Mouse (Mus musculus) ovary, postnatal 36 days (tissue): ENCODE measurements around the gene Uck2.
A peak's percentile ranks its signal among the peaks of the same experiment; 100 is the strongest.

ENCODE experiments used
- DNase-seq: peaks from one replicate; pipeline ENCODE4 v3.0.0; 2022; ENCODE audit warnings: low spot score, mixed read lengths

The Uck2 gene

GRCm38 (mm10) chr1:167253579-167253978 lies 31.5 kb downstream of the Uck2 start:
- no peak for DNase-seq

GRCm38 (mm10) chr1:167249881-167250280 lies 35.2 kb downstream of the Uck2 start:
- no peak for DNase-seq

GRCm38 (mm10) chr1:167249252-167249651 lies 35.9 kb downstream of the Uck2 start:
- DNase-seq: peak; percentile 31

GRCm38 (mm10) chr1:167247886-167248285 lies 37.2 kb downstream of the Uck2 start:
- DNase-seq: no peak

GRCm38 (mm10) chr1:167246976-167247375 lies 38.1 kb downstream of the Uck2 start:
- peak; percentile 62 for DNase-seq

GRCm38 (mm10) chr1:167246275-167246674 lies 38.8 kb downstream of the Uck2 start:
- DNase-seq: no peak

GRCm38 (mm10) chr1:167245180-167245641 lies 39.9 kb downstream of the Uck2 start:
- DNase-seq: no peak

GRCm38 (mm10) chr1:167242191-167242681 lies 42.9 kb downstream of the Uck2 start:
- no peak for DNase-seq

GRCm38 (mm10) chr1:167241487-167241886 lies 43.6 kb downstream of the Uck2 start:
- no peak for DNase-seq

- no peak for DNase-seq
These were observed 44.8 kb downstream of the Uck2 start for GRCm38 (mm10) chr1:167240361-167240760.

GRCm38 (mm10) chr1:167239916-167240315 lies 45.2 kb downstream of the Uck2 start:
- DNase-seq: no peak

- no peak for DNase-seq
These were observed 47.3 kb downstream of the Uck2 start for GRCm38 (mm10) chr1:167237798-167238197.

GRCm38 (mm10) chr1:167236790-167237189 lies 48.3 kb downstream of the Uck2 start:
- no peak for DNase-seq

- no peak for DNase-seq
These were observed 50.8 kb downstream of the Uck2 start for GRCm38 (mm10) chr1:167234344-167234743.

GRCm38 (mm10) chr1:167232918-167233317 lies 52.2 kb downstream of the Uck2 start:
- no peak for DNase-seq

- peak; percentile 32 for DNase-seq
These were observed 53.4 kb downstream of the Uck2 start for GRCm38 (mm10) chr1:167231612-167232283.

- DNase-seq: no peak
These were observed 54.0 kb downstream of the Uck2 start for GRCm38 (mm10) chr1:167230930-167231611.

GRCm38 (mm10) chr1:167222382-167223010 lies 62.6 kb downstream of the Uck2 start:
- no peak for DNase-seq

GRCm38 (mm10) chr1:167220303-167221174 lies 64.6 kb downstream of the Uck2 start:
- DNase-seq: peak; percentile 72

GRCm38 (mm10) chr1:167215460-167215859 lies 69.7 kb downstream of the Uck2 start:
- DNase-seq: no peak

- DNase-seq: no peak
These were observed 72.4 kb downstream of the Uck2 start for GRCm38 (mm10) chr1:167212710-167213109.
